Mouse (Mus musculus): Measurements from ENCODE around the gene Eif2b1. TPM values are rescaled to one million over a fixed set of nuclear protein-coding genes. Genes with fewer than 3 reads are reported as not detected.
"Not testable (repeated sequence)": the region's sequence is repeated elsewhere in the genome, so short reads cannot be mapped to it uniquely, and the experiment has no call there.

Eif2b1 gene
- total RNA-seq (2015), result 45.9 and 53.7 TPM in 2 replicates
- total RNA-seq (2017), result 26.1 and 40.1 TPM in 2 replicates

DNA sequence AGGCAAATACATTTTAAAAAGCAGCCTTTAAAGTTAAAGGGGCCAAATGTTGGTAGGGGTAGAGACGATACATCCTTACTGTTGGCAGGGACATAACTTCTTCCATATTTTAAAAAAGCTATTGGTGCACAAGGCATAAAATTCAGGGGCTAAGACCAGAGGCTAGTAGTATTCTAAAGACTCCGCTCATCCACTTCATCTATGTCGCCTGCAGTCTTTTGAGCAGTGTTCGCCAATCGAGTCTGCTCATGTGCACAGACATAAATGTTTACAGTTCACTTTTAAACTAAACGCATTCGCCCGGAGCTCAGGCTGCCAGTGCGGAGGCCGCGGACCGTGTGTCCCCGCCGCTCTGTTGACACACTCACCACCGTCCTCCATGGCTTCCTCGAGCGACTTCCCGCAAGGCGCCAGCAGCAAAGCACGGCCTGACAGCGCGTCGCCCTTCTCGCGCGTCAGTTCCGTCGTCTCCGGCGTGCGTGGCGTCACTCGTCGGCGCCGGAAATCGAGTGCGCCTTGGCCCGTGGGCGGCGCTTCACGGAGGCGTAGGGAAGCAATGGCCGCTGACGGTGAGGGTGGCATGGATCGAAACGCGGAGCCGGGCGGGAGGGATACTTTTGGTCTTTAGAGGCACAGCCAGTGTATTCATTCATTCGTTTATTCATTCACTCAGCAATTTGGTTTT lies at the start of gene Eif2b1, which contains the start of gene Gtf2h3:
Eif2b1 (minus strand) TSS at position 499 of the 685 bp plus-strand sequence.
Gtf2h3 (plus strand) TSS at position 508 of the 685 bp plus-strand sequence.
- peak; percentile 99 for ATAC-seq (replicated peaks; ENCODE audit: poor library complexity)

DNA sequence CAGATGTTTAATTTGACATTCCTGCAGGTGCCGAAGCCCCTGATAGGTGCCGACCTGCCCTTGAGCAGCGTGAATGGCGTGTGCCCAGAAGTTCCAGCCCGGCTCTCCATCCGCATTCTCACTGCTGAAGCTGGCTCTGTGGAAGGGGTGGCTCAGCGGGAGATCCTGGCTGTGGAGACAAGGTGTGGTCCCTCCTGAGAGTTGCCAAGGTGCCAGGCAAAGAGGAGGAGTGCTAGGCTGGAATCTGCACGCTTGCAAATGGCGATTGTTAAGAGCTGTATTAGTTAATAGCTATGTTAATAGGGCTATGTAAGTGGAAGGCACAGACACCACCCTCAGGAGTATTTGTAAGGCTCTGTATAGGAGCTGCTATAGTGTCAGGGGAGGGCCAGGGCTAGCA lies 45.4 kb upstream of the Eif2b1 start:
- ATAC-seq (replicated peaks; ENCODE audit: poor library complexity), result no peak

DNA sequence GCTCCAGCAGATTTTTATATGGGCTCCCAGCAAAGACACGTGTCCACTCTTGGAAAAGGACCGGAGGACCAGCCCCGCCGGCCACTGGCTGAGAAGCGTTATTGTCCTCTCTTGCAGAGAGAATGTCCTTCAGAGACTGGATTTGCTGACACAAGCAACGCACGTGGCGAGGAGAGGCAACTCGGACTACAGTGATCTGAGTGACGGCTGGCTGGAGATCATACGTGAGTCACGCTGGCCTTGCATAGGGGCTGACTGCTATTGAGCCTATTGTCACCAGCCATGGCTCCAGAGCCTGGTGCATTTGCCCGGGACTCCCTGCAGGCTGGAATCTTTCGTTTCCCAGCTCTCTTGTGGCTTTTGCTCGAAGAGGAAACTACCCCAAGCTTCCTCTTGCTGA lies 44.0 kb upstream of the Eif2b1 start:
- 0 out of 2 replicates have a peak, but pooled peaks have one; percentile 4 for ATAC-seq (replicated peaks; ENCODE audit: poor library complexity)

DNA sequence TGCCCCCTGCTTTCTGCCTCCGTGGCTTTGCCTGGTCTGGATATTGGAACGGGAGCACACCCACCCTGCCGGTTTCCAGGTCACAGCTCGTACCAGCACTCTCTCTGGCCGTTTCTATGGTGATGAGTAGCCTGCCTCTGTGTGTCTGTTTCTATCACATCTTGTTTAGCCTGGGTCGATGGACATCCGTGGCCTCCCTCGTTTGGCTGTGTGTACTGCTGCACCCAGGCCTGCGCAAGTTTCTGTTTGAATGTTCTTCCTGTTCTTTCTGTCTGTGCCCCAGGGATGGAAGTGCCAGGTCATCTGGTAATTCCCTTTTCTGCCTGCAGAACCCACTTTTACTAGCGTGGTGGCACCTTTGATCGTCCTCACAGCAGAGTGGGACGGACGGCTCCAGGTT lies 42.4 kb upstream of the Eif2b1 start:
- ATAC-seq (replicated peaks; ENCODE audit: poor library complexity), result peak; percentile 66

DNA sequence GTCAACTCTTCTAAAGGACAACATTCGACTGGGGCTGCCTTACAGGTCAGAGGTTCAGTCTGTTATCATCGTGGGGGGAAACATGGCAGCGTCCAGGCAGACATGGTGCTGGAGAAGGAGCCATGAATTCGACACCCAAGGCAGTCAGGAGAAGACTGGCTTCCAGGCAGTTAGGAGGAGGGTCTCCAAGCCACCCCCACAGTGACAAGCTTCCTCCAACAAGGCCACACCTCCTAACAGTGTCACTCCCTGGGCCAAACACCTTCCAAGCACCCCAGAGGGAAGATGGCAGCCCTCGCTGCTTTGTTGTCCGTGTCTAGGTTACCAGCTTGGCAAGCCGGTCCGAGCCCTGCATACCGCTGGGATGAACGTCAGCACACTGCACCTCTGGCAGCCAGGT lies 39.8 kb upstream of the Eif2b1 start:
- ATAC-seq (replicated peaks; ENCODE audit: poor library complexity), result no peak

DNA sequence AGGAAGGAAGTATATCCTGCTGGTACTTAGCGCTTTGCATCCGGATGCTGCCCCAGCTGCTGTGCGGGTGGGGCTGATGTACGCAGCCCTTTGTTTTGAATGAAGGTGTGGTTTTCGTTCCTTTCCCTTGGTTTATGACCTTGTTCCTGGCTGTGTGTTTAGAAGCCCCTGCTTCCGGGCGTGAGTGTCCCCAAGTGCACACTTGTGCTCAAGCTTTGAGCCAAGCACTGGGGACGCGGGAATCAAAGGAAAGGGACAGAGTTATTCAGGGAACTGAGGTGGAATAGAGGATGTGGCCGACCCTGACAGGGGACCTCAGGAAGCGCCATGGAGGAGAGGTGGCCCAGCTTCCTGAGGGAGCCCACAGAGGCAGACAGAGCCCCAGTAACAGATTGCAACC lies 35.8 kb upstream of the Eif2b1 start:
- no peak; the same call in 1 of the 2 replicates for ATAC-seq (replicated peaks; ENCODE audit: poor library complexity)

DNA sequence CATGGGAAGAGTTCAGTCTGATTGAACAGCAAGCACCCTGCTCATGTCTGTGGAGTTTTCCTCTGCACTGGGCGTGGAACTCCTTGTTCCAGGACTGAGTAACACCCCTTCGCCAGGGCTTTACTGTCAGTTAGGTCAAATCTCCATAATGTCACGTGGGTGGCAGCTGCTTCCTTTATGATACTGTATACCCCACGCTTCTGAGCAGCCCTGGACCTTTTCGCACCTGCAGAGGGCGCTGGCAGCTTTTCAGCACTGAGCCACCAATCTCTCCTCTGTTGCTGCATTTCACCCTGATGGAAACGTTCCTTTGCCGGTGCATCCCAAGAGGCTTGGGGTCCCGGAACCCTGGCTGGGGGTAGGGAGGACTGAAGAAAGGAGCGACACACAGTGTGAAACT lies 32.0 kb upstream of the Eif2b1 start:
- peak; percentile 93 for ATAC-seq (replicated peaks; ENCODE audit: poor library complexity)

DNA sequence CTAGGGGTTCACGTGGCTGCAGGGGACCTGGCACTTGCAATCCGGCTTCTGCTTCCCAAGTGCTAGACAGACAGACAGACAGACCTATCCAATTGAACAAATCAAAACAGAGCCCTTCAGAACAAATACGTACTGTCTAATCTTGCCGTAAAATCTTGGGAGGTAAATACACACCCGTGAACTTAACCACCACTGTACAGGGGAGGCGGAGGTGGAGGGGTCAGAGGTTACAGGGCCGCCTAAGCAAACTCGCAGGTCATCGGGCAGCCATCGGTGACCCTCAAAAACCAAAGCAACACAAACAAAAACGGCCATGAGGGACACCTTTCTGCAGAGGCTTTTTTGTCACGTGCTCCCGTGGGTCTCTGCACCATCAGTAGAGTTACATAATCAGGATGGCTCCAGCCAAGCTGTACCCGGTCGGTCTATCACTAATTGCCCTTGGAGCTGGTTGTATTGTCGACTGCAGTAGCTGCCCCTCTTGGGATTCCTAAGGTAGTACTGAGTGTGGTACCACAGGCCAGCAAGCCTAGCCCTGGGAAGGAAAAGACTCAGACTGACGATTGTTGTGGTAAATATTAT lies 26.2 kb upstream of the Eif2b1 start:
- no peak for ATAC-seq (replicated peaks; ENCODE audit: poor library complexity)

DNA sequence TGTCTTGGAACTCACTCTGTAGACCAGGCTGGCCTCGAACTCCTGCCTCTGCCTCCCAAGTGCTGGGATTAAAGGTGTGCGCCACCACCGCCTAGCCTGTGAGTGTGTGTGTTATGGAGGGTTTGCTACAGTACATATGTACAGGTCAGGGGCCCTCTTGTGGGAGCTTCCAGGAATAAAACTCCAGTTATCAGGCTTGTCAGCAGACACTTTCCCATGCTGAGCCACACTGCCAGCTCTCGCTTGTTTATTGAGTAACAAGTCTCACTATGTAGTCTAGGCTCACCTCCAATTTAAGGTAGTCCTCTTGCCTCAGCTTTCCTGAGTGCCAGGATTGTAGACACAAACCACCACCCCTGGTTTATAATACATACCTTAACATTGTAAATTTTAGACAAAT lies 25.4 kb upstream of the Eif2b1 start:
- no peak for ATAC-seq (replicated peaks; ENCODE audit: poor library complexity)

DNA sequence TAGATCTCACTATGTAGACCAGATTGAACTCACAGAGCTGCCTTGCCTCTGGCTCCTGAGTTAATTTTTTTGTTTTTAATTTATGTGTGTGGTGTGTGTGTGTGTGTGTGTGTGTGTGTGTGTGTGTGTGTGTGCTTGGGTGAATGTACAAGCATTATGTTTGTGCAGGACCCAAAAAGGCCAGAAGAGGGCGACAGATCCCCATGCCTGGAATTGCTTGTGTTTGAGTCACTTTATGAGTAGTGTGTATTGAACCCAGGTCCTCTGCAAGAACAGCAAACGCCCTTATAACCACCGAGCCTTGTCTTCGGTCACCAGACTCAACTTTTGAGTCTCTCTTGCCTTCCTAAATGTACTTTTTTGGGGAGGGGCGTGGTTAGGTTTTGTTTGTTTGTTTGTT lies 23.4 kb upstream of the Eif2b1 start:
- ATAC-seq (replicated peaks; ENCODE audit: poor library complexity), result peak; percentile 55

DNA sequence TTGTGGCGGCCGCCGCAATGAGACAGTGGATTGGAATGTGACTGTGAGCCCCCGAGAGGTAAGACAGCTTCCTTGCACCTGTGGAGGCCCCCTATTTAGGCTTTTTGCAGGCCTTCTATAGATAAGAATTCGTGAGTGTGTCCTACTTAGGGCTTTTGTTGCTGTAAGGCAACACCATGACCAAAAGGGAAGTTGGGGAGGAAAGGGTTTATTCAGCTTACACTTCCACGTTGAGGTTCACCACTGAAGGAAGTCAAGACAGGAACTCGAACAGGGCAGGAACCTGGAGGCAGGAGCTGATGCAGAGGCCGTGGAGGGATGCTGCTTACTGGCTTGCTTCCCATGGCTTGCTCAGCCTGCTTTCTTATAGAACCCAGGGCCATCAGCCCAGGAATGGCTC lies 20.8 kb upstream of the Eif2b1 start:
- not testable (repeated sequence) for ATAC-seq (replicated peaks; ENCODE audit: poor library complexity)

DNA sequence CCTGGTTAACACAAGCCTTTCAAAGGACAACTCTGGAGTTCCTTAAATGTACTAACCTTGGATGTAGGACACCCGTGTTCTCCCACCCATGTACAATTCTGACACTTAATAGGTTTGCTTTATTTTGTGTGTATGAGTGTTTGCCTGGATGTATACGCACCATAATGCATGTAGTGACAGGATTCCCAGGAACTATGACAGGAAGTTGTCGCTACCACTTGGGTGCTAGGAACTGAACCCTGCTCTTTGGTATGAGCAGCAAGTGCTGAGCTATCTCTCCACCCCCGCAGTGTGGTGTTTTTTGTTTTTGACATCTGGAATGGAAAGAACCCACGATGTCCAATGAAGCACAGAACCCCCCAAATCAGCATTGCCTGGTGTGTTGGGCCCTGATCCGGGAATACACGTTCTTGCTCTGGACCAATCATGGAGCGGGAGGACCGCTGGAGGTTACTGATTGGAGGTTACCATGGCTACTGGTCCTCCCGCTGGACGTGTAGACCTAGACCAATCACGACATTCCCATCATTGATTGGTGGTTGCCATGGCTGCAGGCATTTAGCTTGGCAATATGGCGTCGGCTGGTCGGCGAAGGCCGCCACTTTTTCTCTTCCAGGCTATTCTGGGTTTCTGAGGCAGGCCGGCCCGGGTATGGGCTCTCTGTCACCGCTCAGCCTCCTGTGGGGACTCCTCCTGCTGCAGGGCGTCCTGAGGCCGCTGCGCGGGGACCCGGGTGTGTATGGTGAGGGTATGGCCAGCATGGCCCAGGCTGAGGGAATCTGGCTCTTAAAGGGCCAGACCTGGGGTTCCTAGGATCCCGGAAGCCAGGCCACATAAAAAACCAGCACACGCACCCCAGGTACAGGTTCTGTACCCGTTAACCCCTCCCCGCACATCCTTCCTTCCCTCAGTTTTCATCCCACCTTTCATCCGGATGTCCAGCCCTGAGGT lies 19.6 kb upstream of the Eif2b1 start:
- ATAC-seq (replicated peaks; ENCODE audit: poor library complexity), result peak; percentile 99

DNA sequence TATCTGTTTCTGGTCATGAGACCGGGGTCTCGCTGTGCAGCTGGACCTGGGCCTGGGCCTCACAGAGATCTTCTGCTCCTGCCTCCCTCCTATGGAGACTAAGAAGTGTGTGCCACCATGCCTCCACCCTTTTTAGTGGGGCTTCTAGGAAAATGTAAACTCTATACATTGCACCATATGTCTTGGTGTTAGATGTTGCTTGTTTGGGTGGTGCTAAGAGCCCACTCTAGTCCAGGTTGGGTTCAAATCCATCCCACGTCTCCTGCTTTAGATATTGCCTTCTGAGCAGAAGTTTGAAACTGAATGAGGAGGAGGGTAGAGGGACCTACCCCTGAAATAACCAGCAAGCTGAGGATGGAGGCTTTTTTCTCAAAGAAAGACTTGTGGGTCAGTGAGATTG lies 13.8 kb upstream of the Eif2b1 start:
- no peak for ATAC-seq (replicated peaks; ENCODE audit: poor library complexity)

DNA sequence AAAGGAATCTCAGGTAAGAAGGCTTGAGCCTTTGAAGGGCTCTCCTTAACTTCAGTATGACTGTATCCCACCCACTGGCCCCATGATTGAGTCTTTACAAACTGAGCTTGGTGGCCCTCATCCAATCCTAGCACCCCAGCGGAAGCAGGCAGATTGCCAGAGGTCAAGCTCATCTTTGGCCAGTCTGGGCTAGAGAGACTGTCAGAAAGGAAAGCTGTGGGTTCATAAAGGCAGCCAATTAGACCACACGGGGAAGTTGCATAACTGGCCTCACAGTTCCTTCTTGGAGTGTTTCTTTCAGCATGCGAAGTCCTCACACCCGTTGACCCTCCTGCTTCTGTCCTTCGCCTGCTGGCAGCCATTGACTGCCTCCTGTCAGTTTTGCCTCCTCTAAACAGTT lies 3.6 kb upstream of the Eif2b1 start:
- peak; percentile 47 for ATAC-seq (replicated peaks; ENCODE audit: poor library complexity)

DNA sequence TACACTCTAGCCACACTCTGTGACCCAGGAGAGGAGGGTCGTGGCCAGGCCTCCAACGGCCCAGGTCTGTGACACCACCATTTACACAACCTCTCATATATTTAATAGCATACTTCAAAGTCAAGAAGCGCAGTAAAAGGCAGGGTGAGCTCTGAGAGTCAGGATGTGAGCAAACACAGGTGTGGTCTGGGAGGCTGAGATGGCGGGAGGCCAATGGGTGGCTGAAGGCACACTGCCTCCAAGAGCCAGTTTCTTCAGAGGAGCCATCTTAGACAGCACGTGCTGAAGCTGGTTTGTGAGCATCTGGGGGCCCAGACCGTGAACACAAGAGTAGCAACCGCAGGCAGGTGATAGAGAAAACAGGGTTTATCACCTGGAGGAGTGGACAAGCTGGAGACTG lies 3.5 kb downstream of the Eif2b1 start:
- ATAC-seq (replicated peaks; ENCODE audit: poor library complexity), result no peak

DNA sequence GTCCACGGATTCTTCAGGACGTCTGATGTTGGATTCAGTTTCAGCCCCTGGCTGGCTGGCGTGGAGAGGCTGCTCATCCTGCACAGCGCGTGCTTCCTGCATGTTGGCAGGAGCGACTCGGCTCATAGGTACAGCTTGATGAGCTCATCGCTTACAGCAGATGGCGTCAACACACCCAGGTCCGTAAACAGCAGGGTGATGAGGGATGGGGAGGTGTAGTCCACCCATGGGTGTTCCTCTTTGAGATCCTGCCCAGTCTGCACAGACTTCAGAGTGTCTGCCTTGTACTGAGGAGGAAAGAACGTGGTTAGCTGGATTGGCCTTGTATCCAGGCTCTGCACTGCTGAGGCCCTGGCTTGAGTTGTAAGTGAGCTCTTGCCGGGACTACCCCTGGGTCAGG lies 7.9 kb downstream of the Eif2b1 start:
- ATAC-seq (replicated peaks; ENCODE audit: poor library complexity), result no peak

DNA sequence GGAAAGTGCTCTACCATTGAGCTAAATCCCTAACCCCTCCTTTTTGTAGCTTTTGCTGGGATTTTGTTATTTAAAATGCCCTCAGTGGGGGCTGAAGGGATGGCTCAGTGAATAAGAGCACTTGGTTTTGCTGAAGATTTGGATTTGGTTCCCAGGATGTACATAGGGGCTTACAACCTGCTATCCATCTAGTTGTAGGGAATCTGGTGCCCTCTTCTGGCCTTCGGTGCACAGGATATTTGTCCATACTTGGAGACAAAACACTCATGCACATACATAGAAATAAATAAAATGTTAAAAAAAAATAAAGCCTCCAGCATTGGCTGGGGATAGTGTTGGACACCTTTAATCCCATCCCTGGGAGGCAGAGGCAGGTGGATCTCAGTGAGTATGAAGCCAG lies 23.8 kb downstream of the Eif2b1 start:
- ATAC-seq (replicated peaks; ENCODE audit: poor library complexity), result no peak

DNA sequence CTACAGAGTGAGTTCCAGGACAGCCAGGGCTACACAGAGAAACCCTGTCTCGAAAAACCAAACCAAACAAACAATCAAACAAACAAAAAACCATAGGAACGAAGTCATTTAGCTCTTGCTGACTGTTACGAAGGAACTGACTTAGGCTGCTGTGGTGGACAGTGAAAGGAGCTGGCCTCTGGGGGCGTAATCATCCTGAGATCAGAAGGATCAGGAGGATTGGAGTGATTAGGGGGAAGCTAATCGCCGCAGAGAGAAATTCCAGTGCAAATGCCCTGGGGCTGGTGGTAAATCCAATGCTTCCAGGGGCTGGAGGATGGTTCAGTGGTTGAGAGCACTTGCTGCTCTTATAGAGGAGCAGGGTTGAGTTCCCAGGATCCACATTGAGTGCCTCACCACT lies 25.3 kb downstream of the Eif2b1 start:
- ATAC-seq (replicated peaks; ENCODE audit: poor library complexity), result no peak

DNA sequence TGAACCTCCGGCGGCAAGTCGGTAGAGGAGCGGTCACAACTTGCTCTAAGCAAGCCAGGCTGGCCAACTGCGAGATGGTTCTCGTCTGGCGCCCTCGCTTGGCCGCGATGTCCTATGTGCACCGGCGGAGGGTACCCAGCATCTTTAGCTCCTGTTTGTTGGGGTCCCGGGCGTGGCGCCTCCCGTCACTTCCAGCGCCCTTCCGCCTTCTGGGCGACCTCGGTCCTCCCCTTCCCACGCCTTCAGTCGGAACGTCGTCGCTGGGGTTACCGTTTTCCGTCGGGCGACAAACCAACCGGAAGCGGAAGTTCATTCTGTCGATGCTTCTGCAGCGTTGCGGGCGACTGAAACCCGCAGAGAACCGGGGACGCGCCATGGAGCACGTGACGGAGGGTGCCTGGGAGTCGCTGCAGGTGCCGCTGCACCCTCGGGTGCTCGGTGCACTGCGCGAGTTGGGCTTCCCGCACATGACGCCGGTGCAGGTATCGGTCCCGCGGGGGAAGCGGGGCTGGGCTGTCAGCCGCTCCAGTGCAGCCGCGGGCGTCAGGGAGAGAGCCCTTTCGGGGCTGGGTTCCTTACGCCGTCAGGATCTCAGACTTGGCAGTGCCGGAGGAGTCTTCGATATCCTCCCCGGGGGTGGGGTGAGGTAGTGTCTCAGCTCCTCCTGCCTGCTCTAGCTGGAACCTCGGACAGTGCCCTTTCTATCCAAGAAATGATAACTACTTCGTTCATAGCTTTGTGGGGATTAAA lies 26.2 kb downstream of the Eif2b1 start, which contains the start of gene Ddx55:
Ddx55 (plus strand) TSS at position 307 of the 750 bp plus-strand sequence.
- ATAC-seq (replicated peaks; ENCODE audit: poor library complexity), result peak; percentile 97

DNA sequence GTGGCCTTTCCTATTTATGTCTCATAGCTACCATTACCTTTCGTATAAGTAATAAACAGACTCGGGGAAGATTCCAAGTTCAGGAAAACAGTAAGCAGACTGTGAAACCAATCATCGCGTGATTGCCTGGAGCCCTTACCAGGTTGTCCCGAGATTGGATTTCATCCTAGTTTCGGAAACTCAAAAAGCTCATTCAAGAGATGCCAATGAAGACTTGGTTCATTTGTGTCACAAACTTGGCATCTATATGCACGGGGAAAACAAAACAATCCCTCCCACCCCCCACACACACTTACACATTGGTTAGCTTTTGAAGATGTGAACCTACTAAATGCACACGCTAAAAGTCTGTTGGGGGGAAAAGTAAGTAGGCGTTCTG lies 26.8 kb downstream of the Eif2b1 start:
- no peak for ATAC-seq (replicated peaks; ENCODE audit: poor library complexity)
